Mouse (Mus musculus) kidney, adult 11 months (tissue): ENCODE measurements around the gene Stx19.

Experiments used
- DNase-seq: peaks from one replicate; pipeline ENCODE4 v3.0.0; 2022

The Stx19 gene

GRCm38 (mm10) chr16:62814491-62814890 lies at the start of gene Stx19:
Gene Stx19 (plus strand): TSS chr16:62814676.
- DNase-seq, result no peak

GRCm38 (mm10) chr16:62773462-62773861 lies 41.0 kb upstream of the Stx19 start:
- DNase-seq, result no peak

- DNase-seq, result no peak
Observed at GRCm38 (mm10) chr16:62776034-62776433, 38.4 kb upstream of the Stx19 start.

GRCm38 (mm10) chr16:62778282-62778681 lies 36.2 kb upstream of the Stx19 start:
- no peak for DNase-seq

GRCm38 (mm10) chr16:62782229-62782628 lies 32.2 kb upstream of the Stx19 start:
- no peak for DNase-seq

- peak; percentile 94 for DNase-seq
Observed at GRCm38 (mm10) chr16:62786621-62787331, 27.7 kb upstream of the Stx19 start, which contains the start of gene Nsun3. Gene Nsun3 (minus strand): TSS chr16:62786818.

GRCm38 (mm10) chr16:62796608-62797007 lies 17.9 kb upstream of the Stx19 start:
- DNase-seq, result no peak

GRCm38 (mm10) chr16:62798808-62799207 lies 15.7 kb upstream of the Stx19 start:
- no peak for DNase-seq

- no peak for DNase-seq
Observed at GRCm38 (mm10) chr16:62799426-62799825, 15.1 kb upstream of the Stx19 start.

- no peak for DNase-seq
Observed at GRCm38 (mm10) chr16:62799839-62800238, 14.6 kb upstream of the Stx19 start.

GRCm38 (mm10) chr16:62804621-62805020 lies 9.9 kb upstream of the Stx19 start:
- no peak for DNase-seq

GRCm38 (mm10) chr16:62807249-62807979 lies 7.1 kb upstream of the Stx19 start:
- no peak for DNase-seq

GRCm38 (mm10) chr16:62810855-62811254 lies 3.6 kb upstream of the Stx19 start:
- no peak for DNase-seq

GRCm38 (mm10) chr16:62813790-62814189 lies 686 bp upstream of the Stx19 start:
- no peak for DNase-seq

- no peak for DNase-seq
Observed at GRCm38 (mm10) chr16:62822472-62822871, 8.0 kb downstream of the Stx19 start.

GRCm38 (mm10) chr16:62826156-62827001 lies 11.9 kb downstream of the Stx19 start:
- no peak for DNase-seq

GRCm38 (mm10) chr16:62832027-62832426 lies 17.6 kb downstream of the Stx19 start:
- DNase-seq, result no peak

GRCm38 (mm10) chr16:62832481-62832880 lies 18.0 kb downstream of the Stx19 start:
- DNase-seq, result peak; percentile 21

GRCm38 (mm10) chr16:62834016-62834735 lies 19.7 kb downstream of the Stx19 start:
- DNase-seq, result no peak

- no peak for DNase-seq
Observed at GRCm38 (mm10) chr16:62845341-62845740, 30.9 kb downstream of the Stx19 start.

GRCm38 (mm10) chr16:62846498-62847312 lies 32.2 kb downstream of the Stx19 start, which contains the start of gene Arl13b:
Gene Arl13b (minus strand): TSS chr16:62847040.
- DNase-seq, result peak; percentile 97
